Mouse (Mus musculus) heart, adult 2 months (tissue): Measurements from ENCODE around the gene Gm6309.
"Not testable (repeated sequence)": the region's sequence is repeated elsewhere in the genome, so short reads cannot be mapped to it uniquely, and the experiment has no call there.

Experiments
- CTCF ChIP-seq: fragments of 200-600 bp; IDR thresholded peaks from 2 replicates; pipeline ENCODE4 v1.8.1; 2022; ENCODE audit warnings: antibody characterized with exemption, mild to moderate bottlenecking, moderate library complexity
- EP300 ChIP-seq: fragments of 200-500 bp; IDR thresholded peaks from 2 replicates; pipeline ENCODE4 v1.6.1; 2011; ENCODE audit warnings: low read depth, low read length, control low read depth; ENCODE audit not compliant: insufficient read depth

- TF ChIP-seq CTCF, EP300: not testable (repeated sequence)
Observed at GRCm38 (mm10) chr5:146160439-146160838, 10.1 kb downstream of the Gm6309 start, which contains the start of gene Gm5565.
